In genomic region chr11:116530187-116531147, GRCm38 (mm10) we compare ENCODE assay signal across 8 mouse cellular contexts. TPM values are rescaled to one million over a fixed set of nuclear protein-coding genes. Genes with fewer than 3 reads are reported as not detected.
DNase-seq lines count a peak whose midpoint lies in the region; ATAC-seq lines count a peak whose summit lies in the region.

Gene Sphk1 (plus strand): TSS chr11:116530925.

- ATAC-seq in erythroid progenitor cell, adult 5-6 weeks (replicated peaks; ENCODE audit: low FRiP score, poor library complexity, severe bottlenecking): no peak

- H3K4me3 ChIP-seq in midbrain, embryonic 10.5 days: peak within 1 kb of the TSS; percentile 65

- H3K36me3 ChIP-seq in midbrain, embryonic 10.5 days: no peaks in the 10 kb centered on the region

- H3K9me3 ChIP-seq in midbrain, embryonic 10.5 days (replicated peaks): no peaks in the 10 kb centered on the region

- H3K27ac ChIP-seq in midbrain, embryonic 10.5 days (replicated peaks): peak within 1 kb of the TSS; percentile 81

- 21% methylated on average over 11 of the region's 11 CpGs for WGBS in midbrain, embryonic 10.5 days

- peaks cover 73% of the 10 kb centered on the region for H3K27me3 ChIP-seq in midbrain, embryonic 10.5 days (ENCODE audit: low read depth, poor library complexity, severe bottlenecking)

- intact Hi-C loops in left cerebral cortex, postnatal 4 days (cut with DNase I): loop anchor here (5.0 kb wide), 1 partner anchor 33 kb away; no protein-coding TSS in a partner anchor
- intact Hi-C loops in left cerebral cortex, postnatal 36 days (cut with DNase I): loop anchor here (5.0 kb wide), 1 partner anchor 38 kb away; the partner anchor contains the start of gene Prpsap1

- peaks cover 45% of the 10 kb centered on the region for H3K4me1 ChIP-seq in midbrain, embryonic 10.5 days

- peak; percentile 54 for DNase-seq in left cerebral cortex, postnatal 4 days
- no peak for DNase-seq in left cerebral cortex, postnatal 36 days (ENCODE audit: low spot score in 2 of 2)
- DNase-seq in kidney, postnatal 10 days: peak; percentile 59
- peak; percentile 67 for DNase-seq in midbrain, embryonic 10.5 days (ENCODE audit: low spot score)
- no peak for DNase-seq in frontal cortex, postnatal 14 days (ENCODE audit: low spot score in 2 of 2)
- DNase-seq in urinary bladder, adult 18-20 months (ENCODE audit: low spot score in 2 of 2): no peak
- no peak for DNase-seq in cerebellum, adult 8-10 months

RNA-seq across cellular contexts. Expression of gene Sphk1, which starts in this region (rescaled TPM):
- 1 to 10 TPM; 4.8 to 6.7 TPM for total RNA-seq in left cerebral cortex, postnatal 4 days (2021)
- total RNA-seq in left cerebral cortex, postnatal 36 days (2021): 1 to 10 TPM; 4.0 to 7.0 TPM
- total RNA-seq in erythroid progenitor cell, adult 5-6 weeks (2015; ENCODE audit: low replicate concordance): 34.0 and 39.3 TPM in 2 replicates
- total RNA-seq in erythroid progenitor cell, adult 5-6 weeks (2017; ENCODE audit: low replicate concordance): 65.2 and 96.7 TPM in 2 replicates
- polyA plus RNA-seq in midbrain, embryonic 10.5 days (2016; fragmentation: Nextera tagmentation; extraction: Ambion mirVana): 6.4 and 9.4 TPM in 2 replicates

Comparison
In these comparisons a context has a peak if more than half of its experiments do, and no peak if none do; other contexts are left out.
1. RNA of gene Sphk1 (total RNA-seq): 34.0 to 96.7 TPM in erythroid progenitor cell, adult 5-6 weeks; 4.0 to 7.0 TPM in left cerebral cortex, postnatal 36 days and 4.8 to 6.7 TPM in left cerebral cortex, postnatal 4 days; every median in the first group is over 4 times any median in the second.
2. DNase-seq: peak in left cerebral cortex, postnatal 4 days (single experiment), kidney, postnatal 10 days (single experiment) and midbrain, embryonic 10.5 days (single experiment); none in left cerebral cortex, postnatal 36 days (0 of 2), frontal cortex, postnatal 14 days (0 of 2), urinary bladder, adult 18-20 months (0 of 2) and cerebellum, adult 8-10 months (single experiment).